Mouse (Mus musculus) liver, embryonic 14.5 days (tissue): ENCODE results near the gene Samsn1. TPM values are rescaled to one million over a fixed set of nuclear protein-coding genes. Genes with fewer than 3 reads are reported as not detected.

Experiments
- ATAC-seq: fragments of 200-750 bp; cut with Nextera tagmentation; 2 replicates; pipeline ENCODE4 v1.8.0; 2017; ENCODE audit warnings: moderate number of reproducible peaks, mild to moderate bottlenecking, moderate library complexity; ENCODE audit not compliant: insufficient read depth
- DNase-seq, 3 experiments: peaks; one replicate each; pipeline ENCODE4 v3.0.0-alpha.2; 2012 to 2013; ENCODE audit warnings: low read depth in 3 of 3, low spot score in 3 of 3
- H3K27ac ChIP-seq: fragments of 300-500 bp; sonication (generic); 2 replicates; pipeline ENCODE4 v1.5.1; 2014; ENCODE audit warnings: moderate library complexity, mild to moderate bottlenecking, control low read depth, inconsistent platforms
- H3K27me3 ChIP-seq: fragments of 300-500 bp; sonication (generic); 2 replicates; pipeline ENCODE4 v1.6.1; 2014; ENCODE audit warnings: mild to moderate bottlenecking, low read length, moderate library complexity; ENCODE audit not compliant: control insufficient read depth, insufficient read depth
- H3K36me3 ChIP-seq: fragments of 300-500 bp; sonication (generic); replicated peaks from 2 replicates; pipeline ENCODE4 v1.6.1; 2014; ENCODE audit warnings: low read depth; ENCODE audit not compliant: control insufficient read depth, insufficient read depth
- H3K4me1 ChIP-seq, 2 experiments: fragments of 200-500 bp in 1 of 2; fragments of 300-500 bp in 1 of 2; sonication (generic) in 1 of 2; replicated peaks; 2 replicates each; pipeline ENCODE4 v1.6.1; 2012 to 2014; ENCODE audit warnings: antibody characterized with exemption in 1 of 2, inconsistent platforms in 1 of 2, low read length in 1 of 2; ENCODE audit not compliant: control insufficient read depth in 2 of 2, insufficient read depth in 2 of 2
- H3K4me2 ChIP-seq: fragments of 300-500 bp; sonication (generic); 2 replicates; pipeline ENCODE4 v1.6.1; 2014; ENCODE audit warnings: low read depth, mild to moderate bottlenecking, control low read depth, moderate library complexity
- H3K4me3 ChIP-seq, 2 experiments: fragments of 200-500 bp in 1 of 2; fragments of 300-500 bp in 1 of 2; sonication (generic) in 1 of 2; 2 replicates each; pipeline ENCODE4 v1.5.1; 2012 to 2014; ENCODE audit warnings: low read depth in 2 of 2, low read length in 2 of 2, mild to moderate bottlenecking in 2 of 2, control low read depth in 1 of 2, inconsistent platforms in 1 of 2, moderate library complexity in 1 of 2; ENCODE audit not compliant: insufficient read depth in 1 of 2
- H3K9ac ChIP-seq: fragments of 300-500 bp; sonication (generic); replicated peaks from 2 replicates; pipeline ENCODE4 v1.6.1; 2014; ENCODE audit warnings: mild to moderate bottlenecking, control low read depth, moderate library complexity
- H3K9me3 ChIP-seq: fragments of 300-500 bp; sonication (generic); 2 replicates; pipeline ENCODE4 v1.6.1; 2016; ENCODE audit warnings: low read length, mixed read lengths; ENCODE audit not compliant: control insufficient read depth
- CTCF ChIP-seq: IDR thresholded peaks from 2 replicates; pipeline ENCODE4 v1.5.1; 2016; ENCODE audit warnings: antibody characterized with exemption, low read depth, control low read depth
- EP300 ChIP-seq: IDR thresholded peaks from 2 replicates; pipeline ENCODE4 v1.6.1; 2016; ENCODE audit warnings: antibody characterized with exemption, low read depth
- WGBS: fragments of 180-500 bp; shearing (Covaris S2); extraction: QIAGEN DNeasy Blood & Tissue Kit; methylation state at CpG from one replicate; pipeline ENCODE4 v1.1.7; 2014; ENCODE audit not compliant: insufficient replicate concordance; 5-methylcytosine and 5-hydroxymethylcytosine counted together
- polyA plus RNA-seq, 2 experiments: library from polyadenylated mRNA; depleted of rRNA in 1 of 2; stranded (reverse) in 1 of 2; unstranded in 1 of 2; fragments of >200 nt; fragmentation: Nextera tagmentation in 1 of 2; extraction: Ambion mirVana in 1 of 2; gene quantifications; 2 replicates each; pipeline versions ENCODE4 v1.2.1 to v1.2.3; 2012 to 2014

The Samsn1 gene
- polyA plus RNA-seq, 2 experiments, result 7.3 to 11.8 TPM

GRCm38 (mm10) chr16:75903028-75903427, 119.1 kb downstream of the Samsn1 start:
- H3K9me3 ChIP-seq, result no peaks in the 10 kb centered on the region
- no peaks in the 10 kb centered on the region for H3K36me3 ChIP-seq
- H3K4me2 ChIP-seq, result no peak overlapping the region
- TF ChIP-seq CTCF (no peak), EP300 (no peak)
- H3K27ac ChIP-seq, result no peak overlapping the region
- 47% methylated on average over 3 of the region's 3 CpGs for WGBS
- H3K4me1 ChIP-seq, result peaks cover 0 to 5% of the 10 kb centered on the region in 2 experiments; a peak in 1 of 4 replicates
- DNase-seq (no peak), ATAC-seq (no peak)
- H3K27me3 ChIP-seq, result no peaks in the 10 kb centered on the region
- H3K4me3 ChIP-seq, result no peak overlapping the region
- H3K9ac ChIP-seq, result no peak overlapping the region

DNA sequence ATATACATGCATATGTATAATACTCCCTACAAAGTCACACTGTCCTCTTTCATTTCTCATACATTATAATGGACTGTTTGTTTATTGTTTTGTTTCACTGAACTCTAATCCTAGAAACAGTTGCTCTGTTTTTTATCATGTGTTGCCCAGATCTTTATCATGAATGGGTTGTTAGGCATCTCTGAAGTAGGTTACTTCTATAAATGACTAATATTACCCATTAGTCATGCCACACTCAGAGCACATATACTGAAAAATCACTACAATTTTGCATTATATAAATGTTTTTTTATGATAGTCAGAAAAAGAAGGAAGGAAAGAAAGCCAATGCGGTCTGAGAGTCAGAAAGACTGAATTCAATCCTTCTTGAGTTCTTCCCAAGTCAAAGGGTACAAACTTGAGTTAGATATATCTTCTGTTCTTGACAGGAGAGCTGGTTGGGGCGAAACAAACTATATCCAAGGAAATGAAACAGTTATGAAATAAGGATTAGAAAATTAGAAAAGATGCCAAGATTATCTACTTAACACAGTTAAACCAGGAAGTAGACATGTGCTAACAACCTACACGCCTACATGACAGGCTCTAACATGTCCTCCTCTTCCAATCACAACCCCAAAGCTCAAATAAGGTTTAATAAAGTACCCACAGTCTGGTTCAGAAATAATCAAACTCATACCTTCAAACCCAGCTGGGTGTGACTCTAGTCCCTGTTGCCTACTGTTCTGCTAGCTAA, 122.0 kb downstream of the Samsn1 start:
- H3K27ac ChIP-seq, result no peak overlapping the region
- H3K9ac ChIP-seq, result no peak overlapping the region
- no peaks in the 10 kb centered on the region for H3K27me3 ChIP-seq
- no peak overlapping the region for H3K4me3 ChIP-seq
- H3K4me1 ChIP-seq, result peaks cover 0 to 4% of the 10 kb centered on the region in 2 experiments; a peak in 1 of 4 replicates
- no peak for TF ChIP-seq CTCF
- TF ChIP-seq EP300, result no peak
- DNase-seq (no peak), ATAC-seq (no peak)
- no peak overlapping the region for H3K4me2 ChIP-seq
- WGBS, result 71% methylated on average over 3 of the region's 3 CpGs
- no peaks in the 10 kb centered on the region for H3K9me3 ChIP-seq
- no peaks in the 10 kb centered on the region for H3K36me3 ChIP-seq

GRCm38 (mm10) chr16:75897828-75898367, 124.2 kb downstream of the Samsn1 start:
- Histone ChIP-seq H3K27ac (no peak overlapping the region), H3K36me3 (no peaks in the 10 kb centered on the region), H3K4me2 (no peak overlapping the region), H3K9me3 (no peaks in the 10 kb centered on the region), H3K9ac (no peak overlapping the region), H3K4me3 (no peak overlapping the region), H3K4me1 (peaks cover 4 to 12% of the 10 kb centered on the region in 2 experiments; a peak in 3 of 4 replicates), H3K27me3 (no peaks in the 10 kb centered on the region)
- TF ChIP-seq EP300 (no peak), CTCF (no peak)
- DNase-seq, result no peak
- ATAC-seq, result no peak
- WGBS, result 72% methylated on average over 4 of the region's 4 CpGs

DNA sequence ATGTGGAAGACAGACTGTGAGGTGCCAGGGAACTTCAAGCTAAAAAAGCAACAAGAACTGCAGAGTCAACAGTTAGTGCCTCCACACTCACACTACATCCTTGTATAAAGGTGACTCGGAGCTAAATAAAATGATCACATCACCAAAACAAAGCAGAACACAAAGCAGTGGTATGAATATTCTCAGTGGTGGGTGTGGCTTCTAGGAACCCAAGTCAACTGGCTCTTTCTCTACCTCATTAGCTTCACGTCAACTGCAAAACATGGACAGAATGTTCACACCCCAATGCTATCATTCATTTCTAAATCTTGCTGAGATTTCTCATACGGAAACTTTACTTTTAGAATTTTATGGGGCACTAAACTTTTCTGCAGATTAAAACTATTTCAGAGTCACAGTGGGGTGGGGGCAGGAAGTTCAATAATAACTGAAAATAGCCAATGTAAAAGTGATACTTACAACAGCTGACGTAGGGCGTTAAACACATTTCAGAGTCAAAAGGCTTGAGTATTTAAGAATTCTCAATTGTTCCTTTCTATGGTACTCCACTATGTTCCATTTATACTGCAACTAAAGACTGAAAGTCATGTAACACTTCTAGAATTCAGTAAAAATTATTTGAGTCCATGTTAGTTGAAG, 127.7 kb downstream of the Samsn1 start:
- Histone ChIP-seq H3K4me1 (peaks cover 4 to 10% of the 10 kb centered on the region in 2 experiments; a peak in 3 of 4 replicates), H3K4me3 (no peak overlapping the region), H3K4me2 (no peak overlapping the region), H3K9ac (no peak overlapping the region), H3K27me3 (no peaks in the 10 kb centered on the region), H3K36me3 (no peaks in the 10 kb centered on the region), H3K27ac (no peak overlapping the region), H3K9me3 (no peaks in the 10 kb centered on the region)
- DNase-seq (no peak), ATAC-seq (no peak)
- 58% methylated on average over 5 of the region's 5 CpGs for WGBS
- no peak for TF ChIP-seq EP300
- TF ChIP-seq CTCF, result no peak

GRCm38 (mm10) chr16:75893470-75893869, 128.6 kb downstream of the Samsn1 start:
- Histone ChIP-seq H3K4me1 (peaks cover 4 to 10% of the 10 kb centered on the region in 2 experiments; a peak in 3 of 4 replicates), H3K27ac (no peak overlapping the region), H3K9ac (no peak overlapping the region), H3K36me3 (no peaks in the 10 kb centered on the region), H3K4me3 (no peak overlapping the region), H3K4me2 (no peak overlapping the region), H3K27me3 (no peaks in the 10 kb centered on the region), H3K9me3 (no peaks in the 10 kb centered on the region)
- TF ChIP-seq EP300, result no peak
- TF ChIP-seq CTCF, result no peak
- no peak for DNase-seq
- ATAC-seq, result peak; percentile 81
- WGBS, result 16% methylated on average over 1 of the region's 1 CpGs
